Mouse (Mus musculus) kidney, adult 11 months (tissue): ENCODE measurements around the gene Tpi1.
A peak's percentile ranks its signal among the peaks of the same experiment; 100 is the strongest.
"Not testable (repeated sequence)": the region's sequence is repeated elsewhere in the genome, so short reads cannot be mapped to it uniquely, and the experiment has no call there.

Experiments
- DNase-seq: peaks from one replicate; pipeline ENCODE4 v3.0.0; 2022

Gene Tpi1

DNA sequence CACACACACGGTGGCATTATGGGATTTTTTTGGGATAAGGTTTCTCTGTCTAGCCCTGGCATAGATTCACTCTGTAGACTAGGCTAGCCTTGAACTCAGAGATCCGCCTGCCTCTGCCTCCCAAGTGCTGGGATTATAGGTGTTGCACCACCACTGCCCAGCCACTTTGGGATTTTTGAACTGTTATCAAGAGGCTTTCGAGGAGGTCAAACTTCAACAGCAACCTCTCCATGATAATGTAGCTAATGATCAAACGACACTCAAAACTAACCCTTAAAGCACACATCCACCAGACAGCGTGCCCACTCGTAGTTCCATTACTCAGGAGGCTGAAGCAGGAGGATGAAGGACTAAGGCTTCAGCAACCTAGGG lies 6.1 kb downstream of the Tpi1 start:
- no peak for DNase-seq

DNA sequence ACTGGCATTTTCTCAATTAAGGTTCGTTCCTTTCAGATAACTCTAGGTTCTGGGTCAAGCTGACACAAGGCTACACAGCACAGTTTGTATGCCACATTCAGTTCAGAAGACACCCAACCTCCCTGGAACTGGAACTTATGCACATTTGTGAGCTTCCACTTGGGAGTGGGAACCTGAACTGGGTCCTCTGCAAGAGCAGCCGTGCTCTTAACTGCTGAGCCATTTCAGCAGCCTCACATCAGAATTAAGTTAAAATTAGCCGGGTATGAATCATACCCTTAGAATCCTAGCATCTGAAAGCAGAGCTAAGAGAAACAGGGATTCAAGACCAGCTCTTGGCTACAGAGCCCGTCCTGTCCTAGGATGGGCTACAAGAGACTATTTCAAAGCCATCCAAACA lies 6.7 kb downstream of the Tpi1 start:
- no peak for DNase-seq

DNA sequence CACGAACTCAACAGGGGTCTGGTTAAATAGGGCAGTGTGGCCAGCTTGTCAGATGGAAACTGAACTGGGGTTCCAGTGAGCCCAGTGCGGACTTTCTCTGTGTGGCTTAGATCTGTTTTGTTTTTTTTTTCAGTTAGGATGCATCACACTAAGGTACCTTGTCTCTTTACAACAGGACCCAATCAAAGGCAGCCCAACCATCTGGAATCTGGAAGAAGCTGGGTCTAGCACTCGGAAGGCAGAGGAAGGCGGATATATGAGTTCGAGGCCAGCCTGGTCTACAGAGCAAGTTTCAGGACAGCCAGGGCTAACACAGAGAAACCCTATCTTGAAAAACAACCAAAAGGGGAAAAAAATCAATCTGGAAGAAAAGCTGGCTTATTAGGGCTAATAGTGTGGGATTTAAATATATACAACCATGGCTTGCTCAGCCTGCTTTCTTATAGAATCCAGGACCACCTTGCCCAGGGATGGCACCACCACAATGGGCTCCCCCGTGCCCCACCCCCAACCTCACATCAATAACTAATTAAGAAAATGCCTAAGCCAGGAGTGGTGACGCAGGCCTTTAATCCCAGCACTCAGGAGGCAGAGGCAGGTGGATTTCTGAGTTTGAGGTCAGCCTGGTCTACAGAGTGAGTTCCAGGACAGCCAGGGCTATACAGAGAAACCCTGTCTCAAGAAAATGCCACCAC lies 7.5 kb downstream of the Tpi1 start:
- DNase-seq, result no peak

GRCm38 (mm10) chr6:124805341-124806321 lies 8.5 kb downstream of the Tpi1 start:
- peak; percentile 95 for DNase-seq

DNA sequence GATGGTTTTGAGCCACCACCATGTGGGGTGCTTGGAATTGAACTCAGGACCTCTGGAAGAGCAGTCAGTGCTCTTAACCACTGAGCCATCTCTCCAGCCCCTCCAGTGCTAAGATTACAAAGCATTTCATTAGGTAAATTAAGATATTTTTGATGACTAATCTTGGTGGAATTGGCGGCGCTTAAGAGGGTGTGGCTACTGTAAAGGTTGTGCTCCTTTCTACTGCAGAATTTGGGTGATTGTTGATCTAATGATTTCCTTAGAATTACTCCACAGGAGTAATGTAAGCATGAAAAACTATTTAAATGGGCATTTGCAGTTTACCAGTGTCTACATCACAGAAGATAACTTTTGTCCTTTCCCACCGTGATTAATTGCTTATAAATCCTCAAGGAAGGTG lies 9.8 kb downstream of the Tpi1 start:
- no peak for DNase-seq

GRCm38 (mm10) chr6:124803691-124804090 lies 10.4 kb downstream of the Tpi1 start:
- DNase-seq, result not testable (repeated sequence)

- DNase-seq, result no peak
Observed at GRCm38 (mm10) chr6:124803061-124803460, 11.0 kb downstream of the Tpi1 start.

- DNase-seq, result not testable (repeated sequence)
Observed at GRCm38 (mm10) chr6:124802400-124802799, 11.7 kb downstream of the Tpi1 start.

GRCm38 (mm10) chr6:124796200-124796599 lies 17.9 kb downstream of the Tpi1 start:
- no peak for DNase-seq

DNA sequence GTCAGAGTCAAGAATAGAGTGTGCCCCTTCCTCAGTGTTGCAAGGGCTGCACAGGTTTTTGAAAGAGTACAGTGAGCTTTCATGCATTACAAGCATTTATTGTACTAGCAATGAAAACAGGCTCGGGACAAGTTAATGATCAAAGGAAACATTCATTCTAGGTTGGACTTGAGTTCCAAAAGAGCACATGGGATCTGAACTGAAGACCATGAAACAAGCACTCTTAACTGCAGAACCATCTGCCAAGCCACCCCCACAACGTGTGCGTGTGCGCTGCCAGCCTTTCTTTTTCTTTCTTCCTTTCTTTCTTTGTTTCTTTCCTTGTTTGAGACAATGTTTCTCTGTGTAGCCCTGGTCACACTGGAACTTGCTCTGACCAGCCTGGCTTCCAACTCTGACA lies 18.3 kb downstream of the Tpi1 start:
- DNase-seq, result peak; percentile 62

DNA sequence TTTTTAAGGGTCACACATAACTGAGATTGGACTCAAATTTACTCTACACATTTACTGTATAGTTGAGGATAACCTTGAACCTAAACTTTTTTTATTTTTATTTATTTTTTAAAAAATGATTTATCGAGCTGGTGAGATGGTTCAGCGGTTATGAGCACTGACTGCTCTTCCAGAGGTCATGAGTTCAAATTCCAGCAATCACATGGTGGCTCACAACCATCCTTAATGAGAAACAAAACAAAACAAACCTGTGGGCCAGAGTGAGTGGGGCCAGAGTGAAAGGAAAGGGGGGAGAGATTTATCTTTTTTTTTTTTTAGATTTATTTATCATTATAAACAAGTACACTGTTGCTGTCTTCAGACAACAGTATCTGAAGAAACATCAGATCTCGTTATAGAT lies 22.2 kb downstream of the Tpi1 start:
- DNase-seq, result peak; percentile 35

GRCm38 (mm10) chr6:124790121-124790520 lies 24.0 kb downstream of the Tpi1 start:
- no peak for DNase-seq

- no peak for DNase-seq
Observed at GRCm38 (mm10) chr6:124789519-124789918, 24.6 kb downstream of the Tpi1 start.

DNA sequence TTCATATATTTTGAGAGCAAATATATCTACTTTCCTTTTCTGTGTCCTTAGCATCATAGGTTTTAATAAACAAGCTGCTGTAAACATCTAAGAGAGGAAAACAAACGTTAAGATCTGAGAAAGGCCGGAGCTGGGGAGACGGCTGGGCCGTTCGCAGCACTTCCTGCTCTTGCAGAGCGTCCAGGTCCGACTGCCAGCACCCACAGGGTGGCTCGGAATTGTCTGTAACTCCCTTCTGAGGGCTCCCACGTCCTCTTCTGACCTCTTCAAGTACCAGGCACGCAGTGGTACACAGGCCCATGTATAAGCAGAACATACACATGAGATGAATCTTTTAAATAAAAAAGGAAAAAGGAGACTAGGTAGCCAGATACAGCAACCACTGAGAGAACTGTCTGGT lies 26.4 kb downstream of the Tpi1 start:
- DNase-seq, result no peak

- DNase-seq, result peak; percentile 52
Observed at GRCm38 (mm10) chr6:124786756-124787420, 27.2 kb downstream of the Tpi1 start.

- DNase-seq, result no peak
Observed at GRCm38 (mm10) chr6:124782436-124782835, 31.7 kb downstream of the Tpi1 start.

- DNase-seq, result no peak
Observed at GRCm38 (mm10) chr6:124780917-124781316, 33.2 kb downstream of the Tpi1 start.

- DNase-seq, result no peak
Observed at GRCm38 (mm10) chr6:124779984-124780416, 34.1 kb downstream of the Tpi1 start.

- no peak for DNase-seq
Observed at GRCm38 (mm10) chr6:124779222-124779983, 34.7 kb downstream of the Tpi1 start, which contains the start of gene Lrrc23. TSS of gene Lrrc23 (minus strand) at chr6:124779727.

GRCm38 (mm10) chr6:124770511-124770910 lies 43.6 kb downstream of the Tpi1 start:
- DNase-seq, result no peak

- DNase-seq, result no peak
Observed at GRCm38 (mm10) chr6:124770013-124770412, 44.1 kb downstream of the Tpi1 start.

DNA sequence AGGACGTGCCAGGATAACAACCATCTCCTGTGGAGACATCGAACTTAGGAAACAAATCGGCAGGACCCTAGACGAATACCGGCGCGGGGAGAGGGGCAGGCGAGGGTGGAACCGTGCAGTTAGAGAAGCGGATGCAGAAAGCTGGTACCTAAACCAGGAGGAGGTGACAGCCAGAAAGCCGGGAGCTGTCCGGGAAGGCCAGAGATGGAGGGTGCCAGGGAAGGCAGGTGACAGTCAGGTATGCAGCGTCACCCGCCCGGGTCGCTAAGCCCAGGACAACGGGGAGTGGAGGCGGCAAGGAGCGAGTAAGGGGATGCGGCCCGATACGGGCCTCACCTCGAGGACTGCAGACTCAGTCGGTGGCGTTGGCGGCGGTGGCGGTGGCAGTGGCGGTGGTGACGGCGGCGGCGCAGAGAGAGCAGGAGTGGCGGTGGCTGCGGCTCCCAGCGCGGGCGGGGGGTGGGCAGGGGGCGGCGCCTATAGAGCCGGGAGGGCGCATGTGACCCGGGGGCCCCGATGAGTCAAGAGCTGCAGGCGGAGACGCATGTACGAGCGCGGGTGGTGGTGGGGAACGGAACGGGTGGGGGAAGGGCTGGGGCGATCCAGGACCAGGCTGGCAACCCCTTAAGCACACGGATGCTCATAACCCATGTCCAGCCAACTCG lies 44.9 kb downstream of the Tpi1 start, which contains the start of gene Eno2:
Eno2 (minus strand) TSS at position 573 of the 665 bp plus-strand sequence.
- DNase-seq, result no peak
